Mouse (Mus musculus): Measurements from ENCODE around the gene Psrc1.

DNA sequence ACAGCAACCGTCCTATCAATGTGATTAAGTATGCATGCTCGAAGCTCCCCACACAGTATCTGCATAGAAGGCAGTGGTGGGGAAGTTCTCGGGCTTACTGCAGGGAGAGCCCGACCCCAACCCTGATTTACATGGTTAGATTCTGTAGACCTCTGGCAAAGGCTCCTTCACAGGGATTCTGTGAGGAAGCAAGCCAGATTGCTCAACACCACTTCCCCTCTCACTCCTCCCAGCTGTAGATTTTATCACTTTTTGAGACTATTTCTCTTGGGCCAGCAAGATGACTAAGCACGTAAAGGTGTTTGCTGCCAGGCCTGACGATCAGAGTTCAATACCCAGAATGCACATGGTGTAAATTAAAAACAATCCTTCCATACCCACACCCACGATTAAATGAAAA lies 37.8 kb upstream of the Psrc1 start:
- no peak for TF ChIP-seq CTCF (IDR thresholded peaks at IDR 0.05; ENCODE audit: low read depth)
- TF ChIP-seq EP300 (IDR thresholded peaks at IDR 0.05; ENCODE audit: low read depth) = no peak
